Mouse (Mus musculus) brown adipose tissue, adult 24 weeks (tissue): Measurements from ENCODE around the gene Nup210l. TPM values are rescaled to one million over a fixed set of nuclear protein-coding genes. Genes with fewer than 3 reads are reported as not detected.

Source experiments
- H3K27ac ChIP-seq: fragments of 200-500 bp; replicated peaks from 2 replicates; pipeline ENCODE4 v1.5.1; 2012; ENCODE audit warnings: low read depth, mild to moderate bottlenecking, low read length
- H3K4me1 ChIP-seq: fragments of 200-500 bp; 2 replicates; pipeline ENCODE4 v1.6.1; 2012; ENCODE audit warnings: low read length, mixed read lengths; ENCODE audit not compliant: control insufficient read depth, insufficient read depth, insufficient read length
- H3K4me3 ChIP-seq: fragments of 200-500 bp; 2 replicates; pipeline ENCODE4 v1.5.1; 2012; ENCODE audit warnings: low read depth, mild to moderate bottlenecking, low read length, moderate library complexity; ENCODE audit not compliant: insufficient read depth
- polyA plus RNA-seq: library from polyadenylated mRNA; stranded (reverse); fragments of >200 nt; gene quantifications from 2 replicates; pipeline ENCODE4 v1.2.4, GENCODE M21; 2012; ENCODE audit not compliant: missing spikeins, insufficient read depth, insufficient read length

Nup210l gene
- polyA plus RNA-seq, 1 experiment, result 0.20 TPM

- H3K4me3 ChIP-seq, result no peak overlapping the region
- no peaks in the 10 kb centered on the region for H3K4me1 ChIP-seq
Observed at GRCm38 (mm10) chr3:90161541-90161940, 57.6 kb downstream of the Nup210l start.

GRCm38 (mm10) chr3:90179566-90179965, 75.6 kb downstream of the Nup210l start:
- Histone ChIP-seq H3K4me1 (no peaks in the 10 kb centered on the region), H3K27ac (no peak overlapping the region), H3K4me3 (no peak overlapping the region)

More at GRCm38 (mm10) chr3:90161541-90161940, 57.6 kb downstream of the Nup210l start:
- no peak overlapping the region for H3K27ac ChIP-seq

GRCm38 (mm10) chr3:90183581-90183980, 79.6 kb downstream of the Nup210l start:
- Histone ChIP-seq H3K27ac (no peak overlapping the region), H3K4me3 (no peak overlapping the region), H3K4me1 (no peaks in the 10 kb centered on the region)

GRCm38 (mm10) chr3:90190859-90191510, 87.1 kb downstream of the Nup210l start:
- Histone ChIP-seq H3K4me3 (no peak overlapping the region), H3K4me1 (no peaks in the 10 kb centered on the region)

GRCm38 (mm10) chr3:90194759-90195158, 90.8 kb downstream of the Nup210l start:
- no peak overlapping the region for H3K4me3 ChIP-seq
- H3K4me1 ChIP-seq, result no peaks in the 10 kb centered on the region
- no peak overlapping the region for H3K27ac ChIP-seq

More at GRCm38 (mm10) chr3:90190859-90191510, 87.1 kb downstream of the Nup210l start:
- no peak overlapping the region for H3K27ac ChIP-seq

- H3K4me3 ChIP-seq, result no peak overlapping the region
- no peaks in the 10 kb centered on the region for H3K4me1 ChIP-seq
- H3K27ac ChIP-seq, result no peak overlapping the region
Observed at GRCm38 (mm10) chr3:90195644-90196043, 91.7 kb downstream of the Nup210l start.

GRCm38 (mm10) chr3:90197548-90197947, 93.6 kb downstream of the Nup210l start:
- H3K27ac ChIP-seq, result no peak overlapping the region
- no peaks in the 10 kb centered on the region for H3K4me1 ChIP-seq
- no peak overlapping the region for H3K4me3 ChIP-seq

GRCm38 (mm10) chr3:90202884-90203283, 99.0 kb downstream of the Nup210l start:
- no peaks in the 10 kb centered on the region for H3K4me1 ChIP-seq
- H3K4me3 ChIP-seq, result no peak overlapping the region
- no peak overlapping the region for H3K27ac ChIP-seq

GRCm38 (mm10) chr3:90203619-90204018, 99.7 kb downstream of the Nup210l start:
- H3K27ac ChIP-seq, result no peak overlapping the region
- no peaks in the 10 kb centered on the region for H3K4me1 ChIP-seq
- no peak overlapping the region for H3K4me3 ChIP-seq

- Histone ChIP-seq H3K4me1 (no peaks in the 10 kb centered on the region), H3K4me3 (no peak overlapping the region), H3K27ac (no peak overlapping the region)
Observed at GRCm38 (mm10) chr3:90204582-90204981, 100.7 kb downstream of the Nup210l start.

- Histone ChIP-seq H3K4me1 (peaks cover 4% of the 10 kb centered on the region; the same call in 1 of the 2 replicates), H3K4me3 (no peak overlapping the region), H3K27ac (no peak overlapping the region)
Observed at GRCm38 (mm10) chr3:90208662-90209061, 104.7 kb downstream of the Nup210l start.

- Histone ChIP-seq H3K27ac (no peak overlapping the region), H3K4me1 (peaks cover 4% of the 10 kb centered on the region; the same call in 1 of the 2 replicates), H3K4me3 (no peak overlapping the region)
Observed at GRCm38 (mm10) chr3:90209908-90210566, 106.1 kb downstream of the Nup210l start.

GRCm38 (mm10) chr3:90211475-90212398, 107.8 kb downstream of the Nup210l start:
- peaks cover 4% of the 10 kb centered on the region; the same call in 1 of the 2 replicates for H3K4me1 ChIP-seq
- H3K4me3 ChIP-seq, result peak overlapping the region; percentile 33
- H3K27ac ChIP-seq, result no peak overlapping the region

- Histone ChIP-seq H3K27ac (no peak overlapping the region), H3K4me3 (peak overlapping the region; percentile 83), H3K4me1 (peaks cover 4% of the 10 kb centered on the region; the same call in 1 of the 2 replicates)
Observed at GRCm38 (mm10) chr3:90212723-90213122, 108.8 kb downstream of the Nup210l start.

GRCm38 (mm10) chr3:90213377-90213866, 109.5 kb downstream of the Nup210l start, which contains the start of the genes Rps27 and Rab13:
Rps27 (minus strand) TSS chr3:90213651.
Rab13 (plus strand) TSS chr3:90213695.
- Histone ChIP-seq H3K4me3 (peak within 1 kb of the TSS; percentile 83), H3K4me1 (peaks cover 4% of the 10 kb centered on the region; the same call in 1 of the 2 replicates), H3K27ac (peak within 1 kb of the TSS; percentile 94)
